Mouse (Mus musculus): Measurements from ENCODE around the gene Ralgapa2. TPM values are rescaled to one million over a fixed set of nuclear protein-coding genes. Genes with fewer than 3 reads are reported as not detected.
"Not testable (repeated sequence)": the region's sequence is repeated elsewhere in the genome, so short reads cannot be mapped to it uniquely, and the experiment has no call there.

Gene Ralgapa2
- total and polyA plus RNA-seq, 2 experiments from 2014 or later = 9.5 to 29.0 TPM

DNA sequence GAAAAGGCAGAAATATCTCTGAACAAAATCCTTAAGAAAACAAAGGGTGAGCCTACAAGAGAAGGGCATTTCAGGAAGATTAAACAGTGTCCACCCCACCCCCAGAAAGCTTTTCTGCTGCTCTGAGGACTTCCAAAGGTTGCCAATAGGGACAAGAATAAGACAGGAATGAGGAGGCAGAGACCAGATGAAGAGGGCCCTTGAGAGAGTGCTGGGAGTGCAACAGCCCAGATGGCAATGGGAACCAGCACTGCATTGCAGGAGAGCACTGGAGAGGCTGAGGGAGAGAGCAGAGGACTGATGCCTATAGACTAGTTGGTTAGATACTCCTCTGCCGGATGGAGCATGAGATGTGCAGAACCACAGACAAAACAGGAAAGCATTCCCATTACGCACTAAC is 43.2 kb downstream of the Ralgapa2 start:
- Histone ChIP-seq H3K36me3 (ENCODE audit: insufficient read depth, low read length) (no peaks in the 10 kb centered on the region), H3K9me3 (ENCODE audit: low read length) (no peaks in the 10 kb centered on the region), H3K27ac (no peak overlapping the region), H3K4me2 (ENCODE audit: low read depth, low read length) (no peak overlapping the region), H3K4me3 (ENCODE audit: low read length) (no peak overlapping the region), H3K27me3 (ENCODE audit: insufficient read depth, low read length) (no peaks in the 10 kb centered on the region), H3K9ac (replicated peaks; ENCODE audit: low read length) (no peak overlapping the region), H3K4me1 (ENCODE audit: insufficient read depth, low read length) (no peaks in the 10 kb centered on the region)
- ATAC-seq (no peak), DNase-seq (ENCODE audit: low spot score) (no peak)
- TF ChIP-seq CTCF (IDR thresholded peaks at IDR 0.05; ENCODE audit: low read depth) = no peak
- 82% methylated on average over 2 of the region's 2 CpGs for WGBS

DNA sequence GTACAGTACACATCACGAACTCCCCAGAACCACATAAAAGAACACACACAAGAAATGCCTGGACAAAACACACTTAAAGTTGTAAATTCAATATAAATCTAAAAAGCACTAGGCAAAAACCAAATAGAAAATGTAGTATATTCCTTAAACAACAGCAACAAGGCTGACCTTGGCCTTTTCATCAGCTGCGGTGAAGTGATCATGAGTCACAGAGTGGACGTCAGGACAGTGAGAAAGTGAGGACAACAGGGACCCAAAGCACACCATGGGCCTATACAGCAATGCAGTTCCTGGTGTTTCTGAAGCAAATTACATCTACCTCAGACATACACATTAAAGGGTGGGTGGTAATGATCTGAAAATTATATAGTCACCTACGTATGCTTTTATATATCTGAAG is 44.1 kb downstream of the Ralgapa2 start:
- no peak overlapping the region for H3K4me2 ChIP-seq (ENCODE audit: low read depth, low read length)
- ATAC-seq (no peak), DNase-seq (ENCODE audit: low spot score) (no peak)
- H3K4me3 ChIP-seq (ENCODE audit: low read length) = no peak overlapping the region
- H3K9ac ChIP-seq (replicated peaks; ENCODE audit: low read length) = no peak overlapping the region
- no peaks in the 10 kb centered on the region for H3K4me1 ChIP-seq (ENCODE audit: insufficient read depth, low read length)
- no peak for TF ChIP-seq CTCF (IDR thresholded peaks at IDR 0.05; ENCODE audit: low read depth)
- 92% methylated on average over 4 of the region's 4 CpGs for WGBS
- no peaks in the 10 kb centered on the region for H3K27me3 ChIP-seq (ENCODE audit: insufficient read depth, low read length)
- no peak overlapping the region for H3K27ac ChIP-seq
- H3K9me3 ChIP-seq (ENCODE audit: low read length) = no peaks in the 10 kb centered on the region
- H3K36me3 ChIP-seq (ENCODE audit: insufficient read depth, low read length) = no peaks in the 10 kb centered on the region

- H3K4me1 ChIP-seq (ENCODE audit: insufficient read depth, low read length); DNase-seq (ENCODE audit: low spot score); ATAC-seq; H3K4me2 ChIP-seq (ENCODE audit: low read depth, low read length); H3K9me3 ChIP-seq (ENCODE audit: low read length); H3K4me3 ChIP-seq (ENCODE audit: low read length); H3K9ac ChIP-seq (replicated peaks; ENCODE audit: low read length); H3K27me3 ChIP-seq (ENCODE audit: insufficient read depth, low read length); H3K27ac ChIP-seq; H3K36me3 ChIP-seq (ENCODE audit: insufficient read depth, low read length): not testable (repeated sequence)
- WGBS = 81% methylated on average over 3 of the region's 3 CpGs
These were observed 45.3 kb downstream of the Ralgapa2 start for GRCm38 (mm10) chr2:146466811-146467210.

GRCm38 (mm10) chr2:146457494-146457893 is 54.6 kb downstream of the Ralgapa2 start:
- DNase-seq (ENCODE audit: low spot score) (no peak), ATAC-seq (no peak)
- no peaks in the 10 kb centered on the region for H3K27me3 ChIP-seq (ENCODE audit: insufficient read depth, low read length)
- no peak overlapping the region for H3K4me3 ChIP-seq (ENCODE audit: low read length)
- 80% methylated on average over 2 of the region's 2 CpGs for WGBS
- H3K36me3 ChIP-seq (ENCODE audit: insufficient read depth, low read length) = no peaks in the 10 kb centered on the region
- no peak overlapping the region for H3K27ac ChIP-seq
- no peak for TF ChIP-seq CTCF (IDR thresholded peaks at IDR 0.05; ENCODE audit: low read depth)
- H3K9me3 ChIP-seq (ENCODE audit: low read length) = no peaks in the 10 kb centered on the region
- no peak overlapping the region for H3K4me2 ChIP-seq (ENCODE audit: low read depth, low read length)
- no peak overlapping the region for H3K9ac ChIP-seq (replicated peaks; ENCODE audit: low read length)
- H3K4me1 ChIP-seq (ENCODE audit: insufficient read depth, low read length) = no peaks in the 10 kb centered on the region

DNA sequence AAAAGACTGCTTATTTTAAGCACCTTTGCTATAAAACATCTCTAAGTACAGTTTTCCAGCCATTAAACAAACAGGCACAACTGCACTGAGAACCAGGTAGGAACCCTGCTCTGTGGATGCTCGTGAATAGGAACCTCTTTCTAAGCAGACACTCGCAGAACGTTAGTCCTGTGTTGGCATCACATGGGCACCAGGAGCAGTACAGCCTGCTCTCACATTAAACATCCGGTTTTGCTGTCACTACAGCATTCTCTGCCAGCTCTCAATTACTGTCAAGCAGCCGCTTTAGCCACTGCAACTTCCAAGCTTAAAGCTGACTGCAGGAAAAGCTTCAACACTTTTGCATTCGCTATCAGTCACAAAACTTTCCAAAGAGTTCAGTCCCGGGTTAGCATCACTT is 55.5 kb downstream of the Ralgapa2 start:
- no peak overlapping the region for H3K27ac ChIP-seq
- no peak for TF ChIP-seq CTCF (IDR thresholded peaks at IDR 0.05; ENCODE audit: low read depth)
- no peaks in the 10 kb centered on the region for H3K4me1 ChIP-seq (ENCODE audit: insufficient read depth, low read length)
- no peak for ATAC-seq
- H3K4me2 ChIP-seq (ENCODE audit: low read depth, low read length) = no peak overlapping the region
- H3K27me3 ChIP-seq (ENCODE audit: insufficient read depth, low read length) = no peaks in the 10 kb centered on the region
- no peaks in the 10 kb centered on the region for H3K9me3 ChIP-seq (ENCODE audit: low read length)
- no peak for DNase-seq (ENCODE audit: low spot score)
- no peak overlapping the region for H3K4me3 ChIP-seq (ENCODE audit: low read length)
- H3K9ac ChIP-seq (replicated peaks; ENCODE audit: low read length) = no peak overlapping the region
- WGBS = 74% methylated on average over 7 of the region's 7 CpGs
- no peaks in the 10 kb centered on the region for H3K36me3 ChIP-seq (ENCODE audit: insufficient read depth, low read length)

DNA sequence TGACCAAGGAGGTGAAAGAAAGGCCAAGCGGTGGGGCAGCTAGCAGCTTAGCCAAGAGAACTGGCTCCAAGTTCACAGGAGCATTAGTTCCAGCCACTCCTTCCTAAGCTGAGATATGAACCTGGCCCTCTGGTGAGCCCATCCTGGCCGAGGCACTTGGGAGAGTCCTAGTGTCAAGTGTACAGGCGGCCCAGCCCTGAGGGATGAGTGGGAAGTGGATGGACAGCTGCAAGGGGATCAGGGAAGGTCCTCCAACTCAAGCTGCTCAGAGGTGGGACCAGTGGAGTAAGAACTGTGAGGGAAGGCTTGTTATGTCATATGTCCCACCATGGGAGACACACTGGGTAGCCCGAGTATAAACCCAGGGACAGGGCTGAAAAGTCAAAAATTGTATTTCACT is 56.1 kb downstream of the Ralgapa2 start:
- no peaks in the 10 kb centered on the region for H3K27me3 ChIP-seq (ENCODE audit: insufficient read depth, low read length)
- DNase-seq (ENCODE audit: low spot score) = no peak
- no peak for ATAC-seq
- no peak overlapping the region for H3K9ac ChIP-seq (replicated peaks; ENCODE audit: low read length)
- no peak overlapping the region for H3K4me2 ChIP-seq (ENCODE audit: low read depth, low read length)
- WGBS = 87% methylated on average over 4 of the region's 4 CpGs
- H3K4me1 ChIP-seq (ENCODE audit: insufficient read depth, low read length) = no peaks in the 10 kb centered on the region
- H3K27ac ChIP-seq = no peak overlapping the region
- no peaks in the 10 kb centered on the region for H3K36me3 ChIP-seq (ENCODE audit: insufficient read depth, low read length)
- no peaks in the 10 kb centered on the region for H3K9me3 ChIP-seq (ENCODE audit: low read length)
- H3K4me3 ChIP-seq (ENCODE audit: low read length) = no peak overlapping the region
- TF ChIP-seq CTCF (IDR thresholded peaks at IDR 0.05; ENCODE audit: low read depth) = no peak

GRCm38 (mm10) chr2:146444009-146444408 is 68.1 kb downstream of the Ralgapa2 start:
- DNase-seq (ENCODE audit: low spot score) = no peak
- H3K36me3 ChIP-seq (ENCODE audit: insufficient read depth, low read length) = peaks cover 12% of the 10 kb centered on the region
- no peaks in the 10 kb centered on the region for H3K4me1 ChIP-seq (ENCODE audit: insufficient read depth, low read length)
- no peak overlapping the region for H3K4me3 ChIP-seq (ENCODE audit: low read length)
- ATAC-seq = no peak
- H3K27me3 ChIP-seq (ENCODE audit: insufficient read depth, low read length) = no peaks in the 10 kb centered on the region
- H3K9me3 ChIP-seq (ENCODE audit: low read length) = no peaks in the 10 kb centered on the region
- H3K4me2 ChIP-seq (ENCODE audit: low read depth, low read length) = no peak overlapping the region
- H3K27ac ChIP-seq = no peak overlapping the region
- H3K9ac ChIP-seq (replicated peaks; ENCODE audit: low read length) = no peak overlapping the region
- TF ChIP-seq CTCF (IDR thresholded peaks at IDR 0.05; ENCODE audit: low read depth) = no peak
- WGBS = 74% methylated on average over 3 of the region's 3 CpGs

Measured in hindbrain, postnatal 0 days (tissue).